Mouse (Mus musculus) forebrain, postnatal 0 days (tissue): Measurements from ENCODE around the gene Tnfaip2. TPM values are rescaled to one million over a fixed set of nuclear protein-coding genes. Genes with fewer than 3 reads are reported as not detected.

ENCODE experiments used
- ATAC-seq: fragments of 200-750 bp; cut with Nextera tagmentation; 2 replicates; pipeline ENCODE4 v1.8.0; 2017; ENCODE audit warnings: mild to moderate bottlenecking, moderate library complexity
- DNase-seq: peaks from one replicate; pipeline ENCODE4 v3.0.0-alpha.2; 2015
- H3K27ac ChIP-seq: fragments of 300-500 bp; sonication (generic); 2 replicates; pipeline ENCODE4 v1.5.1; 2014; ENCODE audit warnings: low read depth, mild to moderate bottlenecking, antibody characterized with exemption, low read length, moderate library complexity, mixed read lengths
- H3K27me3 ChIP-seq: fragments of 300-500 bp; sonication (generic); 2 replicates; pipeline ENCODE4 v1.6.1; 2014; ENCODE audit warnings: mild to moderate bottlenecking, low read length, mixed read lengths; ENCODE audit not compliant: insufficient read depth
- H3K36me3 ChIP-seq: fragments of 300-500 bp; sonication (generic); 2 replicates; pipeline ENCODE4 v1.6.1; 2014; ENCODE audit warnings: mild to moderate bottlenecking, moderate library complexity; ENCODE audit not compliant: insufficient read depth
- H3K4me1 ChIP-seq: fragments of 300-500 bp; sonication (generic); 2 replicates; pipeline ENCODE4 v1.6.1; 2014; ENCODE audit warnings: antibody characterized with exemption; ENCODE audit not compliant: insufficient read depth
- H3K4me2 ChIP-seq: fragments of 300-500 bp; sonication (generic); 2 replicates; pipeline ENCODE4 v1.6.1; 2014; ENCODE audit warnings: low read depth, mild to moderate bottlenecking, moderate library complexity
- H3K4me3 ChIP-seq: fragments of 300-500 bp; sonication (generic); 2 replicates; pipeline ENCODE4 v1.5.1; 2014; ENCODE audit warnings: low read depth, low read length, mixed read lengths
- H3K9ac ChIP-seq: fragments of 300-500 bp; sonication (generic); 2 replicates; pipeline ENCODE4 v1.6.1; 2014; ENCODE audit warnings: mild to moderate bottlenecking
- H3K9me3 ChIP-seq: fragments of 300-500 bp; sonication (generic); 2 replicates; pipeline ENCODE4 v1.6.1; 2016; ENCODE audit warnings: low read length
- CTCF ChIP-seq: sonication (generic); IDR thresholded peaks from 2 replicates; pipeline ENCODE4 v1.5.1; 2016; ENCODE audit warnings: antibody characterized with exemption, control low read depth, low read depth
- WGBS: fragments of 180-500 bp; shearing (Covaris S2); extraction: QIAGEN DNeasy Blood & Tissue Kit; methylation state at CpG from one replicate; pipeline ENCODE4 v1.1.7; 2014; 5-methylcytosine and 5-hydroxymethylcytosine counted together
- polyA plus RNA-seq: library from polyadenylated mRNA; unstranded; fragments of >200 nt; fragmentation: Nextera tagmentation; extraction: Ambion mirVana; gene quantifications from 2 replicates; pipeline ENCODE4 v1.2.1, GENCODE M21; 2015
- total RNA-seq: library from RNA; depleted of rRNA; stranded (reverse); fragments of >200 nt; gene quantifications from 2 replicates; pipeline ENCODE4 v1.2.3, GENCODE M21; 2014

Gene Tnfaip2
- total and polyA plus RNA-seq, 2 experiments from 2014 or later, result 1.2 to 4.8 TPM

GRCm38 (mm10) chr12:111432751-111433331, 9.4 kb upstream of the Tnfaip2 start:
- DNase-seq (no peak), ATAC-seq (no peak)
- H3K36me3 ChIP-seq, result no peaks in the 10 kb centered on the region
- H3K9me3 ChIP-seq, result no peaks in the 10 kb centered on the region
- H3K27ac ChIP-seq, result no peak overlapping the region
- H3K4me1 ChIP-seq, result peaks cover 7% of the 10 kb centered on the region; the same call in 1 of the 2 replicates
- H3K27me3 ChIP-seq, result peaks cover 6% of the 10 kb centered on the region; the same call in 1 of the 2 replicates
- no peak overlapping the region for H3K9ac ChIP-seq
- H3K4me2 ChIP-seq, result no peak overlapping the region
- WGBS, result 67% methylated on average over 4 of the region's 5 CpGs
- TF ChIP-seq CTCF, result no peak
- H3K4me3 ChIP-seq, result no peak overlapping the region

- Histone ChIP-seq H3K27ac (peak overlapping the region; percentile 21; the same call in 1 of the 2 replicates), H3K4me1 (peaks cover 7% of the 10 kb centered on the region; the same call in 1 of the 2 replicates), H3K9me3 (no peaks in the 10 kb centered on the region), H3K4me2 (0 out of 2 replicates have a peak overlapping the region, but pooled peaks have one; percentile 3), H3K27me3 (peaks cover 7% of the 10 kb centered on the region; the same call in 1 of the 2 replicates), H3K4me3 (no peak overlapping the region), H3K36me3 (no peaks in the 10 kb centered on the region), H3K9ac (no peak overlapping the region)
- DNase-seq, result peak; percentile 71
- TF ChIP-seq CTCF, result no peak
- peak; percentile 78 for ATAC-seq
- 19% methylated on average over 6 of the region's 7 CpGs for WGBS
Observed at GRCm38 (mm10) chr12:111434164-111434744, 8.0 kb upstream of the Tnfaip2 start.

GRCm38 (mm10) chr12:111434745-111435327, 7.4 kb upstream of the Tnfaip2 start:
- H3K4me1 ChIP-seq, result peaks cover 7% of the 10 kb centered on the region; the same call in 1 of the 2 replicates
- H3K27me3 ChIP-seq, result peaks cover 11% of the 10 kb centered on the region
- no peak for ATAC-seq
- no peak overlapping the region for H3K4me2 ChIP-seq
- H3K9ac ChIP-seq, result no peak overlapping the region
- H3K9me3 ChIP-seq, result no peaks in the 10 kb centered on the region
- H3K27ac ChIP-seq, result peak overlapping the region; percentile 15; the same call in 1 of the 2 replicates
- H3K36me3 ChIP-seq, result no peaks in the 10 kb centered on the region
- no peak for DNase-seq
- no peak overlapping the region for H3K4me3 ChIP-seq
- TF ChIP-seq CTCF, result no peak
- 53% methylated on average over 8 of the region's 8 CpGs for WGBS

GRCm38 (mm10) chr12:111436170-111436569, 6.1 kb upstream of the Tnfaip2 start:
- Histone ChIP-seq H3K4me2 (no peak overlapping the region), H3K27ac (no peak overlapping the region), H3K9ac (no peak overlapping the region), H3K4me1 (no peaks in the 10 kb centered on the region), H3K9me3 (no peaks in the 10 kb centered on the region), H3K36me3 (no peaks in the 10 kb centered on the region), H3K27me3 (peaks cover 7% of the 10 kb centered on the region), H3K4me3 (no peak overlapping the region)
- WGBS, result 83% methylated on average over 3 of the region's 3 CpGs
- no peak for TF ChIP-seq CTCF
- DNase-seq, result no peak
- no peak for ATAC-seq

- H3K4me3 ChIP-seq, result no peak overlapping the region
- ATAC-seq (no peak), DNase-seq (no peak)
- TF ChIP-seq CTCF, result no peak
- H3K9ac ChIP-seq, result no peak overlapping the region
- peaks cover 11% of the 10 kb centered on the region for H3K27me3 ChIP-seq
- no peak overlapping the region for H3K27ac ChIP-seq
- no peaks in the 10 kb centered on the region for H3K36me3 ChIP-seq
- WGBS, result 69% methylated on average over 8 of the region's 8 CpGs
- H3K9me3 ChIP-seq, result no peaks in the 10 kb centered on the region
- H3K4me1 ChIP-seq, result no peaks in the 10 kb centered on the region
- H3K4me2 ChIP-seq, result no peak overlapping the region
Observed at GRCm38 (mm10) chr12:111436640-111437039, 5.6 kb upstream of the Tnfaip2 start.

- no peak for ATAC-seq
- Histone ChIP-seq H3K27me3 (peaks cover 18% of the 10 kb centered on the region), H3K9ac (no peak overlapping the region), H3K36me3 (no peaks in the 10 kb centered on the region), H3K9me3 (no peaks in the 10 kb centered on the region), H3K27ac (no peak overlapping the region), H3K4me1 (peaks cover 4% of the 10 kb centered on the region; the same call in 1 of the 2 replicates), H3K4me2 (no peak overlapping the region), H3K4me3 (no peak overlapping the region)
- 78% methylated on average over 5 of the region's 5 CpGs for WGBS
- TF ChIP-seq CTCF, result no peak
- no peak for DNase-seq
Observed at GRCm38 (mm10) chr12:111437222-111437900, 4.9 kb upstream of the Tnfaip2 start.
